Mouse (Mus musculus) hindbrain, embryonic 13.5 days (tissue): ENCODE results near the gene St3gal5. TPM values are rescaled to one million over a fixed set of nuclear protein-coding genes. Genes with fewer than 3 reads are reported as not detected.

Source experiments
- ATAC-seq: fragments of 200-750 bp; cut with Nextera tagmentation; 2 replicates; pipeline ENCODE4 v1.8.0; 2017; ENCODE audit warnings: moderate TSS enrichment; ENCODE audit not compliant: low FRiP score
- H3K27ac ChIP-seq: fragments of 300-500 bp; sonication (generic); 2 replicates; pipeline ENCODE4 v1.5.1; 2015; ENCODE audit warnings: inconsistent platforms, mild to moderate bottlenecking, moderate library complexity
- H3K27me3 ChIP-seq: fragments of 300-500 bp; sonication (generic); 2 replicates; pipeline ENCODE4 v1.6.1; 2015; ENCODE audit warnings: mild to moderate bottlenecking, inconsistent platforms
- H3K36me3 ChIP-seq: fragments of 300-500 bp; sonication (generic); 2 replicates; pipeline ENCODE4 v1.6.1; 2015; ENCODE audit warnings: mild to moderate bottlenecking, inconsistent platforms
- H3K4me1 ChIP-seq: fragments of 300-500 bp; sonication (generic); replicated peaks from 2 replicates; pipeline ENCODE4 v1.6.1; 2015; ENCODE audit warnings: inconsistent platforms
- H3K4me2 ChIP-seq: fragments of 300-500 bp; sonication (generic); 2 replicates; pipeline ENCODE4 v1.6.1; 2015; ENCODE audit warnings: inconsistent platforms, mild to moderate bottlenecking, moderate library complexity
- H3K4me3 ChIP-seq: fragments of 300-500 bp; sonication (generic); 2 replicates; pipeline ENCODE4 v1.5.1; 2015; ENCODE audit warnings: mild to moderate bottlenecking, inconsistent platforms
- H3K9ac ChIP-seq: fragments of 300-500 bp; sonication (generic); 2 replicates; pipeline ENCODE4 v1.6.1; 2015; ENCODE audit warnings: mild to moderate bottlenecking, inconsistent platforms
- H3K9me3 ChIP-seq: fragments of 300-500 bp; sonication (generic); 2 replicates; pipeline ENCODE4 v1.6.1; 2016; ENCODE audit warnings: inconsistent platforms
- WGBS: fragments of 180-500 bp; shearing (Covaris S2); methylation state at CpG from one replicate; pipeline ENCODE4 v1.1.7; 2015; 5-methylcytosine and 5-hydroxymethylcytosine counted together
- polyA plus RNA-seq: library from polyadenylated mRNA; unstranded; fragments of >200 nt; fragmentation: Nextera tagmentation; extraction: Ambion mirVana; gene quantifications from 2 replicates; pipeline ENCODE4 v1.2.1, GENCODE M21; 2015

The St3gal5 gene
- polyA plus RNA-seq, 1 experiment from 2014 or later = 52.9 TPM

- Histone ChIP-seq H3K36me3 (no peaks in the 10 kb centered on the region), H3K4me3 (no peak overlapping the region), H3K27ac (no peak overlapping the region), H3K9ac (no peak overlapping the region), H3K4me1 (peaks cover 4% of the 10 kb centered on the region), H3K27me3 (no peaks in the 10 kb centered on the region), H3K9me3 (no peaks in the 10 kb centered on the region), H3K4me2 (no peak overlapping the region)
- ATAC-seq = no peak
- WGBS = 87% methylated on average over 8 of the region's 8 CpGs
Measured at GRCm38 (mm10) chr6:72117322-72117968, 20.1 kb downstream of the St3gal5 start.

GRCm38 (mm10) chr6:72119870-72120269 is 22.5 kb downstream of the St3gal5 start:
- H3K4me3 ChIP-seq = no peak overlapping the region
- WGBS = 83% methylated on average over 1 of the region's 1 CpGs
- H3K27me3 ChIP-seq = no peaks in the 10 kb centered on the region
- H3K36me3 ChIP-seq = no peaks in the 10 kb centered on the region
- no peak for ATAC-seq
- H3K4me2 ChIP-seq = no peak overlapping the region
- H3K9me3 ChIP-seq = no peaks in the 10 kb centered on the region
- no peak overlapping the region for H3K27ac ChIP-seq
- no peaks in the 10 kb centered on the region for H3K4me1 ChIP-seq
- no peak overlapping the region for H3K9ac ChIP-seq

DNA sequence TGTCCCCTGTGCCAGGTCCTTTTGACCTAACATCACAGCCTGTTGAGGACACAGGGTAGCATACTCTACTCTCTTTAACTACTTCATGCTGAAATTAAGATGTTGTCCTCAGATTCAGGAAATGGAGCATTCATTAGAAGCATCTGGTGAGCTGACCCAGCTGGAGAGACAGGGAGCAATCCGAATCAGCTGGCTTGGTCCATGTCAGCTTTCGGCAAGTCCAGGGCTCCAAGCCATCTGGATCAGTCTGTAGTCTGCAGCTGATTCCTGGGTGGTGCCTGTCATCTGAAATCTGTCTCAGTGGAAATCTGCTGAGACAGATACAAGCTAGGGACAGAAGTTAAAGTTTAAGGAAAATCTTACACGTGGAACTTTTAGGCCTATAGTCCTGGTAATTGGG is 23.9 kb downstream of the St3gal5 start:
- Histone ChIP-seq H3K9ac (no peak overlapping the region), H3K27me3 (no peaks in the 10 kb centered on the region), H3K4me1 (no peaks in the 10 kb centered on the region), H3K4me2 (no peak overlapping the region), H3K27ac (no peak overlapping the region), H3K36me3 (no peaks in the 10 kb centered on the region), H3K9me3 (no peaks in the 10 kb centered on the region), H3K4me3 (no peak overlapping the region)
- no peak for ATAC-seq
- 69% methylated on average over 3 of the region's 3 CpGs for WGBS

DNA sequence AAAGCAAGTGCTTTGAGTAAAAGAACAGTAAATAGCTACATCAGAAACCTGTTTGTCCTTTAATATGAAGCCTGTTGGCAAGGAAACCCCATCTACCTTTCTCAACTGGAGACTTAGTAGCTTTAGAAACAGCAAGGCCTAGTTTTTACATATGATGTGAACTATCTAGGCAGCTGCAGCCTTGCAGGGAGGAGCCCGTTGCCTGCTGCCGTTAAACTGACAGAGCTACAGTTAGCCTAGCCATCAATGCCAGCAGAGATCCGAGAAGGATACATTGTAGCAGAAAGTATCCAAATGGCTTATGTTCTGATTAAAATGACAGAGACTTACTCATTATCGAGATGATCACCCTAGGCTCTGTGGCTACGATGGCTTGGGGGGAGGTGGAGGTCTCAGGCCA is 25.1 kb downstream of the St3gal5 start:
- no peak for ATAC-seq
- Histone ChIP-seq H3K36me3 (no peaks in the 10 kb centered on the region), H3K4me3 (no peak overlapping the region), H3K9ac (no peak overlapping the region), H3K4me1 (no peaks in the 10 kb centered on the region), H3K27me3 (no peaks in the 10 kb centered on the region), H3K4me2 (no peak overlapping the region), H3K9me3 (no peaks in the 10 kb centered on the region), H3K27ac (no peak overlapping the region)
- WGBS = 91% methylated on average over 5 of the region's 5 CpGs

GRCm38 (mm10) chr6:72124315-72125103 is 27.1 kb downstream of the St3gal5 start:
- no peak overlapping the region for H3K4me2 ChIP-seq
- no peaks in the 10 kb centered on the region for H3K27me3 ChIP-seq
- 88% methylated on average over 13 of the region's 13 CpGs for WGBS
- peaks cover 15% of the 10 kb centered on the region for H3K36me3 ChIP-seq
- H3K9ac ChIP-seq = no peak overlapping the region
- H3K9me3 ChIP-seq = no peaks in the 10 kb centered on the region
- H3K27ac ChIP-seq = no peak overlapping the region
- 0 out of 2 replicates have a peak, but pooled peaks have one; percentile 49 for ATAC-seq
- H3K4me1 ChIP-seq = no peaks in the 10 kb centered on the region
- no peak overlapping the region for H3K4me3 ChIP-seq

GRCm38 (mm10) chr6:72126128-72126917 is 28.9 kb downstream of the St3gal5 start:
- H3K27ac ChIP-seq = no peak overlapping the region
- H3K9me3 ChIP-seq = no peaks in the 10 kb centered on the region
- 82% methylated on average over 9 of the region's 9 CpGs for WGBS
- ATAC-seq = no peak
- no peak overlapping the region for H3K4me2 ChIP-seq
- H3K27me3 ChIP-seq = no peaks in the 10 kb centered on the region
- no peak overlapping the region for H3K4me3 ChIP-seq
- H3K36me3 ChIP-seq = peaks cover 28% of the 10 kb centered on the region
- no peak overlapping the region for H3K9ac ChIP-seq
- H3K4me1 ChIP-seq = no peaks in the 10 kb centered on the region

GRCm38 (mm10) chr6:72130056-72130455 is 32.7 kb downstream of the St3gal5 start:
- Histone ChIP-seq H3K9me3 (no peaks in the 10 kb centered on the region), H3K27ac (no peak overlapping the region), H3K36me3 (peaks cover 61% of the 10 kb centered on the region), H3K9ac (no peak overlapping the region), H3K4me1 (no peaks in the 10 kb centered on the region), H3K27me3 (no peaks in the 10 kb centered on the region), H3K4me3 (no peak overlapping the region), H3K4me2 (no peak overlapping the region)
- ATAC-seq = no peak
- WGBS = 87% methylated on average over 6 of the region's 6 CpGs

GRCm38 (mm10) chr6:72132671-72133214 is 35.4 kb downstream of the St3gal5 start:
- H3K4me3 ChIP-seq = no peak overlapping the region
- no peaks in the 10 kb centered on the region for H3K27me3 ChIP-seq
- no peak overlapping the region for H3K9ac ChIP-seq
- WGBS = 97% methylated on average over 8 of the region's 8 CpGs
- H3K9me3 ChIP-seq = no peaks in the 10 kb centered on the region
- H3K4me2 ChIP-seq = no peak overlapping the region
- no peaks in the 10 kb centered on the region for H3K4me1 ChIP-seq
- H3K36me3 ChIP-seq = peaks cover 78% of the 10 kb centered on the region
- H3K27ac ChIP-seq = no peak overlapping the region
- ATAC-seq = no peak

- no peak overlapping the region for H3K9ac ChIP-seq
- no peaks in the 10 kb centered on the region for H3K4me1 ChIP-seq
- no peak overlapping the region for H3K27ac ChIP-seq
- WGBS = 86% methylated on average over 9 of the region's 9 CpGs
- ATAC-seq = no peak
- H3K4me2 ChIP-seq = no peak overlapping the region
- no peaks in the 10 kb centered on the region for H3K9me3 ChIP-seq
- H3K4me3 ChIP-seq = no peak overlapping the region
- peaks cover 58% of the 10 kb centered on the region for H3K36me3 ChIP-seq
- no peaks in the 10 kb centered on the region for H3K27me3 ChIP-seq
Measured at GRCm38 (mm10) chr6:72134850-72135515, 37.6 kb downstream of the St3gal5 start.

DNA sequence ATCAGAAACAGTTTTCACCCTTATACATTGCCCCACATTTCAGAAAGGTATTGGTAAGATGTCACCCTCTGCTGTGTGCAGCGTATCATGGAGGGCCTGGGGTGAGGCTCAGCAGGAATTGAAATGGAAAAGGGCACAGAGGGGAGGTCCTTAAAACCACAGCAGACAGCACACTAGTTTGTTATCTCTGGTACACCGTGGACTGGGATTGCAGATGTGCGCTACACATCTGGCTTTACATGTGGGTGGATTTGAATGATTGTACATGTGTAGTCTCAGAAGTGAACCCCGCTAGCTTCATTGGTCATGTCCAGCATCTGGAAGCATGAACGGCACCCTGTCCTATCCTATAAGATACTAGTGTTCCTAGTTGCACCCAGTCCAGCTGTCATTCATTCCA is 38.6 kb downstream of the St3gal5 start:
- ATAC-seq = no peak
- 90% methylated on average over 5 of the region's 5 CpGs for WGBS
- peaks cover 52% of the 10 kb centered on the region for H3K36me3 ChIP-seq
- no peaks in the 10 kb centered on the region for H3K27me3 ChIP-seq
- H3K4me3 ChIP-seq = no peak overlapping the region
- H3K27ac ChIP-seq = no peak overlapping the region
- no peaks in the 10 kb centered on the region for H3K4me1 ChIP-seq
- no peaks in the 10 kb centered on the region for H3K9me3 ChIP-seq
- no peak overlapping the region for H3K4me2 ChIP-seq
- H3K9ac ChIP-seq = no peak overlapping the region

DNA sequence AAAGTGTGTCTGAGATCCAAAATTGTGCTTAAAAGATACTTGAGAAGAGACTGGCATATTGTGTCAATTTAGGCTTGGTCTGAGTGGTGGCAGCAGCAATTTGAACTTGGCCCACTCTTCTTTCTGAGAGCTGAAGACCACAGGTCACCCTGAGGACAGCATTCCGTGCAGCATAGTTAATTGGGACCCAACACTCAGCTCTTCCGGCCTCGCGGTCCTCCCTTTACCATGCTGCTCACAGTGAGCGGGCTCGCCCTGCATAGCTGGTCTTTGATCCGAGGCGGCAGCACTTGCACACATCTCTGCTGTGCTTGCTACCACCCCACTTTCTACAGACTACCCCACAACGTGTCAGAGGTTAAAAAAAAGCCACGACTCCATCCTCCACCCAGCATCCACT is 39.2 kb downstream of the St3gal5 start:
- Histone ChIP-seq H3K4me2 (no peak overlapping the region), H3K27me3 (no peaks in the 10 kb centered on the region), H3K27ac (no peak overlapping the region), H3K4me3 (no peak overlapping the region), H3K4me1 (no peaks in the 10 kb centered on the region), H3K36me3 (peaks cover 49% of the 10 kb centered on the region), H3K9ac (no peak overlapping the region), H3K9me3 (no peaks in the 10 kb centered on the region)
- ATAC-seq = no peak
- 87% methylated on average over 10 of the region's 10 CpGs for WGBS
